Mouse (Mus musculus): Measurements from ENCODE around the gene Dcps. TPM values are rescaled to one million over a fixed set of nuclear protein-coding genes. Genes with fewer than 3 reads are reported as not detected.

The Dcps gene
- total and polyA plus RNA-seq, 2 experiments = 21.0 to 27.4 TPM

DNA sequence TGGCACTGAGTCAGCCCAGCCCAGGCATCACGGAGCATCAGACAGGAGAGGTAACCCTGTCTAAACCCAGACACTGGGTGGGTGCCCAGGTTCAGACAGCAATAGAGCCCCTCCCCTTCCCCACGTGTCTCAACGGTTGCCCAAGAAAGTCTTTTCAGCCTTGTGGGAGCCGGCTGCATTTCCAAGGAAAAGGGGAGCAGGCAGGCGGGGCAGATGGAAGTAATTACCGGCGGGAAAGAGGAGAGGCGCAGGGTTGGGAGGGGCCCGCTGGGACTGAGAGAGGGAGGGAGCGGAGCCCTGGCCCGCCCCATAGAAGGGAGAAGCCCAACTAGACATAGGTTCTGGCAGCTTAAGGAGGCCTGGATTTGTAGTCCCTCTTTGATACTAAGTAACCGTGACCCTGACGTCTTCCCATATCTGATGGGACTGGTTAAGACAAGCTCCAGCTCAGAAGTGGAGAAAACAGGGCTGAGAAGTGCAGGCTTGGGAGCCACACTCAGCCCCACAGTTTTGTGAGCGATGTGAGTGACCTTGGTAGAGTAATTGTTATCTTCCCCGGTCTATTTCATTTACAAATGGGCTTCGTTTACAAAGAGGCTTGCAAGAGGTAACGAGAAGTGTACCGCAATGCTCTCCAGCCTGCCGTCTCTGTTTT is 63.8 kb downstream of the Dcps start:
- no peak for DNase-seq (ENCODE audit: extremely low read depth, low read depth, low spot score)
- peak overlapping the region; percentile 32 for H3K9ac ChIP-seq (ENCODE audit: low read depth, low read length)
- H3K27ac ChIP-seq (replicated peaks; ENCODE audit: insufficient read depth, low read depth, low read length) = peak overlapping the region; percentile 22
- H3K4me3 ChIP-seq (ENCODE audit: insufficient read depth, low read depth, low read length) = no peak overlapping the region
- H3K4me1 ChIP-seq (ENCODE audit: control insufficient read depth, insufficient read depth, low read length) = peaks cover 58% of the 10 kb centered on the region
- H3K79me2 ChIP-seq (ENCODE audit: control insufficient read depth, insufficient read depth, low read length) = peaks cover 73% of the 10 kb centered on the region; the same call in 1 of the 2 replicates
- no peak for TF ChIP-seq CTCF (IDR thresholded peaks at IDR 0.05; ENCODE audit: low read depth, low read length)
- TF ChIP-seq POLR2A (IDR thresholded peaks at IDR 0.05; ENCODE audit: extremely low read depth, insufficient read depth, low read length) = no peak
- H3K36me3 ChIP-seq (ENCODE audit: control insufficient read depth, insufficient read depth, low read length) = no peaks in the 10 kb centered on the region
- 43% methylated on average over 19 of the region's 19 CpGs for WGBS
- no peaks in the 10 kb centered on the region for H3K27me3 ChIP-seq (ENCODE audit: control insufficient read depth, insufficient read depth, low read length)

DNA sequence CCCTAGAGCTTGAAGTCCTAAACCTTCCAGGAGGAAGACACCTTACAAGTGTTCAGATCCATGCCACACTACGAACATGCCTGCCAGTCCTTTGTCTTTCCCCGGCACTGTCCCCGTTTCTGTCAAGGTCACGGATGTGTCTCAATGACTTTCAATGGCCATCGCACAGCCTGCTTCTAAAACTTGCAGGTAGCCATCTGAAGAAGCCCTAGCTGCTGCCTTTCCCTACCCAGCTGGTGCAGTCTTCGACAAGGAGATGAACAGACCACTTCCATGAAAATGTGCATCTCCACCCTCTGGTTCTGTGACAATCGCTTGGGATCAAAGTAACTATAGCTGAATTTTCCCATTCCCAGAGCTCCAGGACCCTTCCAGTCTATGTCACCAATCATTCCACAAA is 64.4 kb downstream of the Dcps start:
- H3K4me3 ChIP-seq (ENCODE audit: insufficient read depth, low read depth, low read length) = no peak overlapping the region
- H3K27me3 ChIP-seq (ENCODE audit: control insufficient read depth, insufficient read depth, low read length) = no peaks in the 10 kb centered on the region
- H3K36me3 ChIP-seq (ENCODE audit: control insufficient read depth, insufficient read depth, low read length) = no peaks in the 10 kb centered on the region
- H3K27ac ChIP-seq (replicated peaks; ENCODE audit: insufficient read depth, low read depth, low read length) = peak overlapping the region; percentile 29
- peak; percentile 24 for DNase-seq (ENCODE audit: extremely low read depth, low read depth, low spot score)
- H3K4me1 ChIP-seq (ENCODE audit: control insufficient read depth, insufficient read depth, low read length) = peaks cover 59% of the 10 kb centered on the region
- peaks cover 74% of the 10 kb centered on the region; the same call in 1 of the 2 replicates for H3K79me2 ChIP-seq (ENCODE audit: control insufficient read depth, insufficient read depth, low read length)
- 37% methylated on average over 7 of the region's 7 CpGs for WGBS
- TF ChIP-seq POLR2A (IDR thresholded peaks at IDR 0.05; ENCODE audit: extremely low read depth, insufficient read depth, low read length) (no peak), CTCF (IDR thresholded peaks at IDR 0.05; ENCODE audit: low read depth, low read length) (no peak)
- peak overlapping the region; percentile 22 for H3K9ac ChIP-seq (ENCODE audit: low read depth, low read length)

DNA sequence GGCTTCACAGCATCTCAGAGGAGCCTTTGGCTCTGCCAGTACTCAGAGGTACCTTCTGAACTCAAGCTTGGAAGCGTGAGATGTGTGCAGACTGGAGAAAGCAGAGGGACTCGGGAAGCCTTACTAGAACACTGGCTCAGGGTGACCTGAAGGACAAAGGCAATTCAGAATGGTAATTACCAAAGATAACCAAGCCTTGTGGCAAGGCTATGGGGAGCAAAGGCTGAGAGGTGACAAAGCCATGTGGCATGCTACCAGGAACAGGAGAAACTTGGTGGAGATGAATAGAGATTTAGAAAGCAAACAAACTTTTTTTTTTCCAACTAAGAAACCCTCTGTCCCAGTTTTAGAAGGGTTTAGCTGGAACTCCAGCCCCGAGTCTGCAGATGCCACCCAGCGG is 65.3 kb downstream of the Dcps start:
- Histone ChIP-seq H3K4me3 (ENCODE audit: insufficient read depth, low read depth, low read length) (no peak overlapping the region), H3K27ac (replicated peaks; ENCODE audit: insufficient read depth, low read depth, low read length) (peak overlapping the region; percentile 51), H3K36me3 (ENCODE audit: control insufficient read depth, insufficient read depth, low read length) (no peaks in the 10 kb centered on the region), H3K9ac (ENCODE audit: low read depth, low read length) (peak overlapping the region; percentile 16; the same call in 1 of the 2 replicates), H3K4me1 (ENCODE audit: control insufficient read depth, insufficient read depth, low read length) (peaks cover 66% of the 10 kb centered on the region), H3K79me2 (ENCODE audit: control insufficient read depth, insufficient read depth, low read length) (peaks cover 71% of the 10 kb centered on the region; the same call in 1 of the 2 replicates), H3K27me3 (ENCODE audit: control insufficient read depth, insufficient read depth, low read length) (no peaks in the 10 kb centered on the region)
- 20% methylated on average over 4 of the region's 4 CpGs for WGBS
- peak; percentile 90 for DNase-seq (ENCODE audit: extremely low read depth, low read depth, low spot score)
- no peak for TF ChIP-seq POLR2A (IDR thresholded peaks at IDR 0.05; ENCODE audit: extremely low read depth, insufficient read depth, low read length)
- no peak for TF ChIP-seq CTCF (IDR thresholded peaks at IDR 0.05; ENCODE audit: low read depth, low read length)

DNA sequence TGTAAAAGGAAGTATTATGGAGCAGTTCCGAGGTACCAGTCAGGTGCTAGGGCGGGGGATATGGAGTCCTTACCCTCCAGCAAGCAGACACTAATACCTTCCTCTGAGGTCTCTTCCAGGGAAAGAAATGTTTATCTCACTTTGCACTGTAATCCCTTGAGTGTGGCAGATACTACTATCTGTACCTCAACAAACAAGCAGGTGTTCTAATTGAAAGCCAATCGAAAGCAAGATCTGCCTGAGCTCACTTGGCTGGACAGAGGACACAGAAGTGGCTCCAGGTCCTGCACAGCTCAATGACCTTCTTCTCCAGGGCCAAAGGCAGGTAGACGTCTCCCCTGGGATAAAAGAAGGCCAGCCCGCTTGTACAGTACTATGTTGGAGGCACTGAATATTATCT is 65.8 kb downstream of the Dcps start:
- no peak overlapping the region for H3K4me3 ChIP-seq (ENCODE audit: insufficient read depth, low read depth, low read length)
- H3K79me2 ChIP-seq (ENCODE audit: control insufficient read depth, insufficient read depth, low read length) = peaks cover 69% of the 10 kb centered on the region; the same call in 1 of the 2 replicates
- no peaks in the 10 kb centered on the region for H3K27me3 ChIP-seq (ENCODE audit: control insufficient read depth, insufficient read depth, low read length)
- 57% methylated on average over 5 of the region's 5 CpGs for WGBS
- H3K36me3 ChIP-seq (ENCODE audit: control insufficient read depth, insufficient read depth, low read length) = no peaks in the 10 kb centered on the region
- TF ChIP-seq POLR2A (IDR thresholded peaks at IDR 0.05; ENCODE audit: extremely low read depth, insufficient read depth, low read length) (no peak), CTCF (IDR thresholded peaks at IDR 0.05; ENCODE audit: low read depth, low read length) (no peak)
- no peak overlapping the region for H3K9ac ChIP-seq (ENCODE audit: low read depth, low read length)
- peak; percentile 56 for DNase-seq (ENCODE audit: extremely low read depth, low read depth, low spot score)
- H3K27ac ChIP-seq (replicated peaks; ENCODE audit: insufficient read depth, low read depth, low read length) = peak overlapping the region; percentile 51
- H3K4me1 ChIP-seq (ENCODE audit: control insufficient read depth, insufficient read depth, low read length) = peaks cover 65% of the 10 kb centered on the region

DNA sequence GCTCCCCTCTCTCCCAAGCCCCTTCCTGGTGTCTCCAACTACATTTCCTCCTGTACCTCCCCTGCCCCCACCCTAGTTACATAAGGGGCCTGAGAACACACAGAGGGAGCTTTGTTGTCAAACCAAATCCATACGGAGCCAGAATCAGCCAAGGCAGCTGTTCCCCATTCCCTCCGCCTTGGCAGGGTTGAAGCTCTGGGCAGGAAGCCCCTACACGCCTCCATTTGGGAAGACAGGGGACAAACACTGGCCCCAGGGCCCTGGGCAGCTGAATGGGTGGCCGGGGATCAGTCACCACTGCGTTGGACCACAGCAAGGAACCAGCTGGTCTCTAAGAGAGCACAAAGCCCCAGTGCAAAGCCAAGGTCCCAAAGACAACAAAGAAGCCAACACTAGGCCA is 66.9 kb downstream of the Dcps start:
- peaks cover 64% of the 10 kb centered on the region; the same call in 1 of the 2 replicates for H3K79me2 ChIP-seq (ENCODE audit: control insufficient read depth, insufficient read depth, low read length)
- H3K4me1 ChIP-seq (ENCODE audit: control insufficient read depth, insufficient read depth, low read length) = peaks cover 66% of the 10 kb centered on the region
- no peaks in the 10 kb centered on the region for H3K27me3 ChIP-seq (ENCODE audit: control insufficient read depth, insufficient read depth, low read length)
- TF ChIP-seq POLR2A (IDR thresholded peaks at IDR 0.05; ENCODE audit: extremely low read depth, insufficient read depth, low read length) = no peak
- no peak for TF ChIP-seq CTCF (IDR thresholded peaks at IDR 0.05; ENCODE audit: low read depth, low read length)
- no peak overlapping the region for H3K9ac ChIP-seq (ENCODE audit: low read depth, low read length)
- no peak overlapping the region for H3K4me3 ChIP-seq (ENCODE audit: insufficient read depth, low read depth, low read length)
- H3K36me3 ChIP-seq (ENCODE audit: control insufficient read depth, insufficient read depth, low read length) = no peaks in the 10 kb centered on the region
- DNase-seq (ENCODE audit: extremely low read depth, low read depth, low spot score) = no peak
- WGBS = 18% methylated on average over 5 of the region's 5 CpGs
- H3K27ac ChIP-seq (replicated peaks; ENCODE audit: insufficient read depth, low read depth, low read length) = peak overlapping the region; percentile 41

- no peak for TF ChIP-seq POLR2A (IDR thresholded peaks at IDR 0.05; ENCODE audit: extremely low read depth, insufficient read depth, low read length)
- no peak for TF ChIP-seq CTCF (IDR thresholded peaks at IDR 0.05; ENCODE audit: low read depth, low read length)
- 65% methylated on average over 3 of the region's 3 CpGs for WGBS
- peak overlapping the region; percentile 41 for H3K27ac ChIP-seq (replicated peaks; ENCODE audit: insufficient read depth, low read depth, low read length)
- peaks cover 63% of the 10 kb centered on the region for H3K4me1 ChIP-seq (ENCODE audit: control insufficient read depth, insufficient read depth, low read length)
- no peak overlapping the region for H3K4me3 ChIP-seq (ENCODE audit: insufficient read depth, low read depth, low read length)
- no peak overlapping the region for H3K9ac ChIP-seq (ENCODE audit: low read depth, low read length)
- no peak for DNase-seq (ENCODE audit: extremely low read depth, low read depth, low spot score)
- no peaks in the 10 kb centered on the region for H3K27me3 ChIP-seq (ENCODE audit: control insufficient read depth, insufficient read depth, low read length)
- H3K79me2 ChIP-seq (ENCODE audit: control insufficient read depth, insufficient read depth, low read length) = peaks cover 62% of the 10 kb centered on the region
- H3K36me3 ChIP-seq (ENCODE audit: control insufficient read depth, insufficient read depth, low read length) = peaks cover 2% of the 10 kb centered on the region; the same call in 1 of the 2 replicates
Measured at GRCm38 (mm10) chr9:35108066-35108465, 67.8 kb downstream of the Dcps start.

Data from liver, adult 2 months (tissue).